Mouse (Mus musculus) lung, adult 2 months (tissue): ENCODE results near the gene Gm20388. TPM values are rescaled to one million over a fixed set of nuclear protein-coding genes. Genes with fewer than 3 reads are reported as not detected.
"Not testable (repeated sequence)": the region's sequence is repeated elsewhere in the genome, so short reads cannot be mapped to it uniquely, and the experiment has no call there.

Source experiments
- DNase-seq: peaks from one replicate; pipeline ENCODE4 v3.0.0; 2022
- H3K4me1 ChIP-seq: fragments of 200-500 bp; 2 replicates; pipeline ENCODE4 v1.6.1; 2011; ENCODE audit warnings: low read length; ENCODE audit not compliant: control insufficient read depth, insufficient read depth
- H3K4me3 ChIP-seq: fragments of 200-500 bp; replicated peaks from 2 replicates; pipeline ENCODE3; 2011; ENCODE audit warnings: low read depth, mild to moderate bottlenecking, control low read depth, low read length; ENCODE audit errors: extremely low read depth
- CTCF ChIP-seq: fragments of 200-500 bp; IDR thresholded peaks from 2 replicates; pipeline ENCODE4 v1.5.1; 2011; ENCODE audit warnings: mild to moderate bottlenecking, low read length, control low read depth; ENCODE audit not compliant: insufficient read depth
- POLR2A ChIP-seq: fragments of 200-500 bp; IDR thresholded peaks from 2 replicates; pipeline ENCODE4 v1.6.1; 2011; ENCODE audit warnings: low read depth, mild to moderate bottlenecking, control low read depth, low read length, borderline replicate concordance; ENCODE audit errors: extremely low read depth
- WGBS: fragments of 180-500 bp; shearing (Covaris S2); methylation state at CpG from one replicate; pipeline ENCODE4 v1.1.7; 2018; 5-methylcytosine and 5-hydroxymethylcytosine counted together
- polyA plus RNA-seq: library from polyadenylated mRNA; depleted of rRNA; stranded (reverse); fragments of >200 nt; gene quantifications from 2 replicates; pipeline ENCODE4 v1.2.3, GENCODE M21; 2012

Gene Gm20388
- polyA plus RNA-seq, 1 experiment: 67.8 TPM

GRCm38 (mm10) chr8:123514136-123514535 lies 3603.5 kb downstream of the Gm20388 start:
- Histone ChIP-seq H3K4me1 (peaks cover 3% of the 10 kb centered on the region; the same call in 1 of the 2 replicates), H3K4me3 (no peak overlapping the region)
- WGBS: 7% methylated on average over 9 of the region's 9 CpGs
- DNase-seq: no peak
- TF ChIP-seq POLR2A (no peak), CTCF (no peak)

- peak; percentile 17 for DNase-seq
- under 1% methylated on average over 59 of the region's 63 CpGs for WGBS
- peak within 1 kb of the TSS; percentile 40 for H3K4me3 ChIP-seq
- H3K4me1 ChIP-seq: peaks cover 8% of the 10 kb centered on the region; the same call in 1 of the 2 replicates
- TF ChIP-seq CTCF (no peak), POLR2A (no peak)
Observed at GRCm38 (mm10) chr8:123514781-123515539, 3604.3 kb downstream of the Gm20388 start, which contains the start of gene Dbndd1. Dbndd1 (minus strand) TSS chr8:123515463.

- WGBS: 2% methylated on average over 11 of the region's 11 CpGs
- TF ChIP-seq CTCF (no peak), POLR2A (no peak)
Observed at GRCm38 (mm10) chr8:123515540-123515897, 3604.9 kb downstream of the Gm20388 start.

GRCm38 (mm10) chr8:123516596-123516995 lies 3606.0 kb downstream of the Gm20388 start:
- 36% methylated on average over 2 of the region's 2 CpGs for WGBS
- Histone ChIP-seq H3K4me3 (no peak overlapping the region), H3K4me1 (peaks cover 8% of the 10 kb centered on the region; the same call in 1 of the 2 replicates)
- TF ChIP-seq CTCF: no peak
- TF ChIP-seq POLR2A: no peak
- no peak for DNase-seq

More at GRCm38 (mm10) chr8:123515540-123515897, 3604.9 kb downstream of the Gm20388 start:
- H3K4me1 ChIP-seq: peaks cover 8% of the 10 kb centered on the region; the same call in 1 of the 2 replicates
- no peak overlapping the region for H3K4me3 ChIP-seq
- no peak for DNase-seq

GRCm38 (mm10) chr8:123518172-123518571 lies 3607.5 kb downstream of the Gm20388 start:
- TF ChIP-seq CTCF (no peak), POLR2A (no peak)
- H3K4me3 ChIP-seq: no peak overlapping the region
- no peak for DNase-seq
- 27% methylated on average over 10 of the region's 10 CpGs for WGBS
- H3K4me1 ChIP-seq: peaks cover 8% of the 10 kb centered on the region; the same call in 1 of the 2 replicates

- peaks cover 8% of the 10 kb centered on the region; the same call in 1 of the 2 replicates for H3K4me1 ChIP-seq
Observed at GRCm38 (mm10) chr8:123518667-123519066, 3608.0 kb downstream of the Gm20388 start, which contains the start of gene Gas8. Gas8 (plus strand) TSS chr8:123518834.

GRCm38 (mm10) chr8:123520048-123520447 lies 3609.4 kb downstream of the Gm20388 start:
- H3K4me3 ChIP-seq, DNase-seq, H3K4me1 ChIP-seq: not testable (repeated sequence)
- WGBS: 80% methylated on average over 1 of the region's 1 CpGs

More at GRCm38 (mm10) chr8:123518667-123519066, 3608.0 kb downstream of the Gm20388 start, which contains the start of gene Gas8:
- DNase-seq: peak; percentile 79
- peak; percentile 47; the same call in 1 of the 2 replicates for TF ChIP-seq CTCF
- peak; percentile 75; the same call in 1 of the 2 replicates for TF ChIP-seq POLR2A
- H3K4me3 ChIP-seq: peak within 1 kb of the TSS; percentile 63
- under 1% methylated on average over 20 of the region's 20 CpGs for WGBS

GRCm38 (mm10) chr8:123527720-123528489 lies 3617.3 kb downstream of the Gm20388 start:
- Histone ChIP-seq H3K4me1 (no peaks in the 10 kb centered on the region), H3K4me3 (no peak overlapping the region)
- 90% methylated on average over 25 of the region's 25 CpGs for WGBS
- no peak for DNase-seq
- no peak for TF ChIP-seq POLR2A
- TF ChIP-seq CTCF: no peak

- 94% methylated on average over 9 of the region's 9 CpGs for WGBS
- no peak for DNase-seq
- no peak for TF ChIP-seq CTCF
- no peak for TF ChIP-seq POLR2A
Observed at GRCm38 (mm10) chr8:123536242-123536989, 3625.8 kb downstream of the Gm20388 start.

More at GRCm38 (mm10) chr8:123536242-123536989, 3625.8 kb downstream of the Gm20388 start:
- no peak overlapping the region for H3K4me3 ChIP-seq
- no peaks in the 10 kb centered on the region for H3K4me1 ChIP-seq
